Mouse (Mus musculus): ENCODE measurements around the gene Ccdc92b.

DNA sequence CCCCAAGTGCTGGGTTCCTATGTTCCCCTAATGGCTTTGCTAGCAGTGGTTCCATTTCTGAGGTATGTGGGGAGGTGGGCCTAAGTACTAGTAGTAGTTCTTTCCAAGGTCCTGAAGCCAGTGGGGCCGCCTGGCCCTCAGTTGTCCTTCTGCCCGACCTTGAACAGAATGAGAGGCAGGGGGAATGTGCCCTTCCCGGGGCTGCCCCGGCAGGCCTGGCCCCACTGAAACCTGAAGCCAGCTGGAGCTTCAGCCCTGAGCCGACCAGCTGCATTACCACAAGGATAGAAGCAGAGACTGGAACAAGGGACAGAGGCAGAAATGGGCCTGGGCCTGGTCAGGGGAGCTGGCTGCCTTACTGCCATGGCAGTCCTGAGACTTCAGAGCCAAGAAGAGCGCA is 34.0 kb downstream of the Ccdc92b start:
- TF ChIP-seq CTCF (IDR thresholded peaks at IDR 0.05; ENCODE audit: insufficient read depth, low read depth, low read length) (no peak), POLR2A (IDR thresholded peaks at IDR 0.05; ENCODE audit: insufficient read depth, low read depth, low read length) (no peak)

All from olfactory bulb, adult 2 months (tissue).